Mouse (Mus musculus) brain, embryonic 18.5 days (tissue): ENCODE measurements around the gene Thy1.

Experiments
- DNase-seq: peaks from one replicate; pipeline ENCODE4 v3.0.0-alpha.2; 2012; ENCODE audit warnings: low read depth, low spot score

Thy1 gene

GRCm38 (mm10) chr9:44082266-44082665, 39.1 kb downstream of the Thy1 start:
- no peak for DNase-seq

- DNase-seq, result no peak
These were observed 40.4 kb downstream of the Thy1 start for GRCm38 (mm10) chr9:44083392-44084121.

GRCm38 (mm10) chr9:44084236-44084635, 41.1 kb downstream of the Thy1 start:
- DNase-seq, result no peak

- DNase-seq, result no peak
These were observed 41.6 kb downstream of the Thy1 start for GRCm38 (mm10) chr9:44084659-44085229.

- DNase-seq, result no peak
These were observed 42.1 kb downstream of the Thy1 start for GRCm38 (mm10) chr9:44085276-44085675.

- no peak for DNase-seq
These were observed 42.8 kb downstream of the Thy1 start for GRCm38 (mm10) chr9:44085741-44086665.

- DNase-seq, result no peak
These were observed 43.8 kb downstream of the Thy1 start for GRCm38 (mm10) chr9:44086960-44087359.

- no peak for DNase-seq
These were observed 44.7 kb downstream of the Thy1 start for GRCm38 (mm10) chr9:44087761-44088455.

- DNase-seq, result no peak
These were observed 45.9 kb downstream of the Thy1 start for GRCm38 (mm10) chr9:44088877-44089608.

- no peak for DNase-seq
These were observed 50.7 kb downstream of the Thy1 start for GRCm38 (mm10) chr9:44093612-44094503.

GRCm38 (mm10) chr9:44094737-44095136, 51.6 kb downstream of the Thy1 start:
- no peak for DNase-seq

GRCm38 (mm10) chr9:44095781-44096180, 52.6 kb downstream of the Thy1 start:
- DNase-seq, result no peak

- no peak for DNase-seq
These were observed 53.4 kb downstream of the Thy1 start for GRCm38 (mm10) chr9:44096536-44096935.
